Mouse (Mus musculus): ENCODE data around the gene Ap3b1.

Ap3b1 gene

DNA sequence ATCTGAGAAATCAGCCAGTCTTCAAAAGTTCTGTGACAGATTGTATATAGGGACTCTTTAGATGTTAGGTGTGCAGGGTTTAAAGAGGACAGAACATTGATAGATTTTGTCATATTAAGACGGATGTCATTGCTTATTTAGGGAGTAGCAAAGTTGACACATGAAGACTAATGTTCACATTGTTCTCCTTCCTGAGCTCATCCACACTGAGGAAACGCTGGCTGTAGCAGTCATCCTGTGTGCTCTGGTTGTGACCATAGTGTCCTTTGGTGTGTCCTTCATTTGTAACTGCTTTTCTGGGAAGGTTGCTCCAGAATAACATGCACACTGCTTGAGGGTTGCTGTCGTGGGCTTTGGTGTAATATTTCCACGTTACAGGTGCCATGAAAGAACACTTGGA lies 100.4 kb downstream of the Ap3b1 start:
- DNase-seq, result no peak

GRCm38 (mm10) chr13:94464221-94464620 lies 105.5 kb downstream of the Ap3b1 start:
- no peak for DNase-seq

GRCm38 (mm10) chr13:94468551-94468950 lies 109.8 kb downstream of the Ap3b1 start:
- no peak for DNase-seq

DNA sequence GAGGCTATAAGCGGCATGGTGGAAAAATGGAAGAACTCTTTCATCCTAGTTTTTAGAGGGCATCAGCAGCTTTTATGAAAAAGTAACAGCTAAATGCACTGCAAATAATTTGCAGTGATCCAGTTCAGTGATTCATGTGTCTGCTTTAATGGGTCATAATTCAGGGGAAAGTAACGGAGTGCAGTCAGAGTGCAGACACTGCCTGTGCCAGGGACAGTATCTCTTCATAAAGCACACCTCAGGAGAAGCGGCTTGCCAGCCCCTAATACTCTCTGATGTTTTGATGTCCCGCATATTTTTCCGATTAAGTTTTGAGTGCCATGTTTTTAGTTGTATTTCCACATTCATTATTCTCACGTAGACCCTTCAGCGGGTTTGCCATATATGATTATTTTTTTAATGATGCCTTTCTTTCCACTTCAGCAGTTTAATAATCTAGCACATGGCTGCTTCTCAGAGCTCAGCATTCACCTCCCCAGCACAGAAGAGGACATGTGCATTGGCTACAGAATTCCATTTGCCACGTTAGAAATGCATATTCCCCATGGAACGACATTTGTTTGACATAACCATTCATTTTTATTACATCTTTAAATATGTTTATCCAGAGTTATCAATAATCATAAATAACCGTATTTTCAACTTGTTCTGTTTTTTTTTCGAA lies 112.4 kb downstream of the Ap3b1 start:
- no peak for DNase-seq

DNA sequence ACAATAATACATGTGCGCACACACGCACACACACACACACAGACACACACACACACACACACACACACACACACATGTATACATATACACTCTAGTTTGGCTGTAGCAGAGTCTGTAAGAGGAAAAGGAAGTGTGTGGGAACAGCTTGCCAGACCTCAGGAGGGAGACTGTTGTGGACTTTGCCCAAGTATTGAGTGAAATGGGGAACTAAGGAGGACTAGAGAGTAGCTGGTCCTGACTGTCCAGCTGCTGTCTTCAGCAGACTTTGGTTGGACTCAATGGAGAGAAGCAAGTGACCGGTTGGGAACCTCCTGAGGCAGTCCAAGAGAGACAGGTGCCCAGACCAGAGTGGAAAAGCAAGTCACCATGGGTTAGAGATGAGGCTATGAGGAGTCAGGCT lies 117.4 kb downstream of the Ap3b1 start:
- DNase-seq, result no peak

DNA sequence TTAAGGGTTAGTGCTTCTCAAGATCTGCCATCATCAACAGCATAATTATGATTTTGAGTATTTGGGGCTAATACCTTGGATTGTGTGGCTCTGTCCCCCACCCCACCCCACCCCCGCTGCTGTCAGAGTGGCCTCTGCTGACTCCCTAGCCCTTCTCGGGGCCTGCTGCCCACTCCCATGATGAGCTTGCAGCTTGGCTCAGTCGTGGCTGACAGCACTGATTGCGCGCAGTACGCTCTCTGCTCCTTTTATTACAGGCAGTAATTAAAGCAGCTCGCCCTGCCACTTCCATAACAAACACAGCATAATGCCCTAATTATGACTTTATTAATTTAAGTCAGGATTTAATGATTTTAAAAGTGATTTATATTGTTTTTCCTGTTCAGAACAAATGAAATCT lies 121.5 kb downstream of the Ap3b1 start:
- DNase-seq, result no peak

GRCm38 (mm10) chr13:94490684-94491083 lies 131.9 kb downstream of the Ap3b1 start:
- DNase-seq, result no peak

- no peak for DNase-seq
Measured at GRCm38 (mm10) chr13:94491159-94491558, 132.4 kb downstream of the Ap3b1 start.

- no peak for DNase-seq
Measured at GRCm38 (mm10) chr13:94497521-94497920, 138.8 kb downstream of the Ap3b1 start.

GRCm38 (mm10) chr13:94506411-94506810 lies 147.7 kb downstream of the Ap3b1 start:
- no peak for DNase-seq

DNA sequence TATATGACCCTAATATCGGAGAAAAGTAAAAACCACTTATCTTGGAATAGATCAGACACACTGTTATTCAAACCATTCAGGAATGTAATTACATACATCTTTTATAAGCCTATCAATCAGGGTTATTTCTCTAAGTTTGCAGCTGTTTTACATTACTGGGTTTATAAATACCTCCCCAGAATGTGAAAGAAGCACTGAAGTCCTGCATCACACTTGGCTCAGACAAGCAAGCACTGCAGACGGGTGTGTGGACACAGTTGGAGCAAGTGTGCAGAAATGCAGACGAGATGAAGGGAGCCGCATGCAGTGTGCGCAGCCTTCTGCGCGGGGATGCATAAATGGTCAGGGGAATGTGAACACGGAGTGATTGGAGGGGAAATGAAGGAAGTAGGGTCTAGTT lies 149.6 kb downstream of the Ap3b1 start:
- no peak for DNase-seq

DNA sequence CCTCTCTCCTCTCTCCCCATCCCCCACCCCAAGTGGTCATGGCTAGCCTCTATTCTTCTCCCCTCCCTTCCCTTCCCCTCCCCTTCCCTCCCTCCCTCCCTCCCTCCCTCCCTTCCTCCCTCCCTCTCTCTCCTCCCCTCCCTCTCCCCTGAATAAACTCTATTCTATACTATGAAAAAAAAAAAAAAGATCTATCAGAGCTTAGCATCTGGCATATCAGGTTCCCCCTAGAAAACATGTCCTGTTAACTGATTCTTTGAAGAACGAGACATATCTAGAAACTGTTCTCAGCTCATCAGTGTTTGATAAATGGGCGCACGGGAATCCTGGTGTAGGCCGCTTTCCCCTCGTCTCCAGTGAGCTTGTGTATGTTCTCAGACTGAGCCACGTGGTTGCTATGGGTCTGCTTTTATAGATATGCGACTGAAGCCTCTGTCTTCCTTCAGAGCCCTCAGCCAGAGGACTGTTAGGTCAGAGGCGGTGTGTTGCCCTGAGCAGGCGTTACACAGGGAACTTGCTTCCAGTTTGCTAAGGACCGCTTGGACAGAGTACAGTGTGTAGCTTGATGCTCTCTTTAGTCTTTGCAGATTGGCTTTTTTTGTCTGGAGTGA lies 154.5 kb downstream of the Ap3b1 start:
- no peak for DNase-seq

GRCm38 (mm10) chr13:94513898-94514297 lies 155.1 kb downstream of the Ap3b1 start:
- no peak for DNase-seq

DNA sequence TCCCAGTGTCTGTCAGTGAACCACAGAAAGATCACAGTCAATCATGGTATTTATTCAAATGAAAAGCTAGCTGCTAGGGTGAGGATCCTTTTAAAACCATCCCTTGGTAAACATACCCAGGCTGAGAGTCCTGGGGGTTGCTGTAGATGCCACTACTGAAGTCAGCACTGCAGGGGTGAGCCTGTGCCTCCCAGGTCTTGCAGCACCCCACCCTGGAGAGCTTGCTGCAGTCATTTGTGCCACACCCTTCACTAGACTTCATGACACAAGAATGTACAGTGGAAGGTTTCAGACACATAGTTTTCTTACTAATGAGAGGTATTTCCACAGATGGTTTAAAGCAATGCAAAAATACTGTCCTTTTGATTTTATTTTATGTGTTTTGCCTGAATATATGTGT lies 156.2 kb downstream of the Ap3b1 start:
- no peak for DNase-seq

- no peak for DNase-seq
Measured at GRCm38 (mm10) chr13:94516532-94516931, 157.8 kb downstream of the Ap3b1 start.

DNA sequence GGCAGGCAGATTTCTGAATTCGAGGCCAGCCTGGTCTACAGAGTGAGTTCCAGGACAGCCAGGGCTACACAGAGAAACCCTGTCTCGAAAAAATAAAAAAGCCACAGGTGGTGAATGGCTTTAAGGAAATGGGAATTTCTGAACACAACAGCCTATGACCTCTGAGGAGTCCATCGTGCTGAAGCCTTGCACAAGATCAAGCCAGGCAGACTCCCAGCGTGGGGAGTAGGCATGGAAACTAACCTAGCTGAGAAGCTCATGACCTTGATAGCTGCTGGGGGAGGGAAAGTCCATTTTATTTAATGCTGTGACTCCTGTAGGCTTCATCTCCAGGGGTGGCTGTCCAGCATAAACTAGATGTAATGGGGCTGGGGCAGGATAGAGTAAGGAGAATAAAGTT lies 159.4 kb downstream of the Ap3b1 start:
- DNase-seq, result no peak

DNA sequence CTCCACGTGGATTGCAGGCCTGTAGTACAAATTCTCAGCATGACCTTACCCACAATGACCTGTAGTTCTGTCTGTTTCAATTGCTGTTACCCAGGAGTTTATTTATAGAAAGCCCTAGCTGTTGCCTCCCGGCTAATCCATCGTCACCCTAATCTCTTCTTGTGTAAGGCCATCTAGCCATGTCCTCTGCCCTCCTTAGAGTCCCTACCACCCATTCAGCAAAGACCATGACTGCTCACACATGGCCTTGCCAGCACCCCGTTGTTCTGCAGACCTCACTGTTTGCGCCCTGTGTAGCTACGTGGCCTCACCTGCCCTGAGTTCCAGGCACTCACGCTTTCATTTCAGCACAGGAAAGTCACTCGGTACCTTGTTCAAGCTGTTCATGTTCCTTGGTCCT lies 160.5 kb downstream of the Ap3b1 start:
- DNase-seq, result no peak

- DNase-seq, result no peak
Measured at GRCm38 (mm10) chr13:94523213-94523612, 164.5 kb downstream of the Ap3b1 start.

DNA sequence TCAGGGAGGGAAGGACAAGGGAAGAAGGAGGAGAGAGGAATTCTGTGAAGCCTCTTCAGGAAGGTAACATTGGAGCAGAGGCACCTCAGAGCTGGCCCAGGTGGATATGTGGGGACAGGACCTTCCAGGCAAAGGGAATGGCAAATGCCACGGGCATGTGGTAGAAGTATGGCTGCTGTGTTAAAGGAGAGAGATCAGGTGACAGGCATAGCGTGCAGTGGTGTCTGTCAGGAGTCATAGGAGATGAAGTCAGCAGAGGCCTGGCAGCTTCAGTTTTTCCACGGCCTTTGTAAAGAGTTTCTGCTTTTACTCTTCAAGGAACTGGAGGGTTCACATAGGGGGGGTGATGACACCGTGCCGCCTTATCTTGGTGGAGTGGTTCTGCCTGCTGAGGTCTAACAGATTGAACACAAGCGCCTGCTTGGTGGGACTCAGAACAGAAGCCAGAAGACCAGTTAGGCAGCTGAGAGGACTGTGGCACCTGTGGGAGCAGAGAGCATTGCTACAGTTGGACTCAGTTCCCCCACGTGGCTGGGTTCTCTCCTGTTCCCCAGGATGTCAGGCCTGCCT lies 166.0 kb downstream of the Ap3b1 start:
- no peak for DNase-seq

DNA sequence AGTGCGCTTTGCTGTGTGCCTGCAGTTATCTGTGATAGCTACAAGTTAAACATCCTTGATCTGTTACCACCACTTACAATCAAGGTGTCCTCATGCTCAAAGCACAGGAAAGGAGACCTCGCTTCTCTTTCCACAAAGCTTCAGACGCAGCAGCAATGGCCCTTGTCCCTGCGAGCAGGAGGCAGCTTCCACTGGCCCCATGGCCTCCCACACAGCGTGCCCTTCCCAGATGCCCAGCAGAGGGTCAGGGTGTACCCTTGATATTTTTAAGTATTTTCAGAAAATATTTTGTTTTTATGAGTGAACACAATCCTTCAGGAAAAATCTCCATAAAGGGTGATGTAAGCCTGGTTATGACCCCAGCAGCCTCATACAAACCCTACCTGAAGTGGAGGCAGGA lies 170.4 kb downstream of the Ap3b1 start:
- no peak for DNase-seq

DNA sequence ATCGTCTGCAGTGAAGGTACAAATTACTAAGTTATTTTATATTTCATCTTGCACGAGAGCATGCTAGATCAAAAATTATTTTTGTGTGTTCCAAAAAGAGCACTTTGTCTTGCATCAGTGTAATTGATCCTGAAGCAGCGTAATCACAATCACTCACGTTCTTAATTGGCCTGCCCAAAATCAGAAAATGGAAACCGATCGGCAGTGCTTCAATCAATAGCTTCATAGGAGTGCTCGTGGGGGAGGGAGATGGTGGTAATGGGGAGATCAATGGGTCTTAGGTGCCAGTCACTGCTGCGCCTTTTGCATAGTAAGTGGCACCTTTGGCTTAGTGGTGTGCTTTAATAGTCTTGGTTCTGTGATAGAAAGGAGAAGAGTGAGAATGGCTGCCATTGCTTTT lies 174.8 kb downstream of the Ap3b1 start:
- DNase-seq, result no peak

DNA sequence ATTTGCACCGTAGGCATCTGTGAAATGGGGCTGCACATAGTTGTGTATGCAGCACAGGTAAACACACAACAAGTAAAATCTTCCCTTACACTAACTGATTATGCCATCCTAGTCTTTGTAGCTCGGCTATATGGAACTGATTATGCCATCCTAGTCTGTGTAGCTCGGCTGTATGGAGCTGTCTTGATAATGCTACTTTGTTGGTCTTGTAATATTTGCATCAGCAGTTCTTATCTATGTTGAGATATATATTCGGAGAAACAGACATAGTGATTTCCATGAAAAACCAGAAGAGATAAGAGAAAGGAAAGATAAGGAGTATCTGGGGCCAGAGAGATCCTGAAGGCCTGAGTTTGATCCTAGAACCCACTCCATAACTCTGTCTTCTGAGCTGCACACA lies 178.6 kb downstream of the Ap3b1 start:
- no peak for DNase-seq

DNA sequence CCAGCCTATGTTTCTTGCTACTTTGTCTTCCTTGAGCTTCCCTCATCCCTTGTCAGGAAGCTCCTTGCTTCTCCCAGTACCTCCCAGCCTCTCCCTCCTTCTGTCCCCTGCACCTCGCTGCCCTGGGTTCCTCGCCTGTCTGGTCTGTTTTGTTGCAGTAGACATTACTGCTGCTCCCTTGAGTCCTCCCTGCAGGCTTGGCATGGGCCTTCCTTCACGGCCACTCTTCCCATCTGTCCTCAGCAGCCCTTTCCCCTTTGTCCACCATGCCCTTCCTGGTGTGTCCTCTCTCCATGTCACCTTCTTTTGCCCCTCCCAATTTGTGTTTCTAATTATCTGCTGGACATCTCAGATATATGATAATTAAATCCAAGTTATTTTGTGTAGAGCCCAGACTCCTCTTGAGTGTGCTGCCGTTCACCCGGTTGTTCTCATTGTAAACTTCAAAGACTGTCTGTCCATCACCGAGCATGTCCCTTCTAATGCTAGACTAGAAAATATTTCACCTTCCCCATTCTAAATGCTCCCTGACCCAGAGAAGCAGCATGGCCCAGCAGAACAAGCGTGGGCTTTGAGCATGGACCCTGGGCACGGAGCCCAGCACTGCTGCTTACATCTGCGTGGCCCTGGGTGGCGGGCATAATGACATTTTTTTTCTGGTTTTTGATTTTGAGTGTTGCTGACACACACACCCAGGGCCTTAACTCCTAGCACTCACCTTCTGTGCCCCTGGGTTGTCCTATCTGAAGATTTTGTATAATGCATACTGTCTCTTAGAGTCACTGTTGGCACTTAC lies 181.3 kb downstream of the Ap3b1 start:
- DNase-seq, result no peak

- no peak for DNase-seq
Measured at GRCm38 (mm10) chr13:94542061-94542460, 183.3 kb downstream of the Ap3b1 start.
